Comparison of ENCODE assay signal across 17 mouse cellular contexts in genomic region chr7:46479793-46480192, GRCm38 (mm10).
DNase-seq lines count a peak whose midpoint lies in the region; ATAC-seq lines count a peak whose summit lies in the region.
"Had no signal": no experiment of that assay in that cellular context is flagged by ENCODE, and none has a peak within 500 bp of the region (broad histone marks: within the 10 kb centered on the region; RNA-seq: fewer than 3 reads in every experiment).

No protein-coding gene starts in this region.

- H3K9me3 ChIP-seq in hindbrain, embryonic 13.5 days: no peaks in the 10 kb centered on the region
- no peaks in the 10 kb centered on the region for H3K9me3 ChIP-seq in hindbrain, embryonic 16.5 days (ENCODE audit: control insufficient read depth, low read length)
- H3K9me3 ChIP-seq: limb, embryonic 15.5 days; midbrain, embryonic 10.5 days had no signal

- H3K4me1 ChIP-seq in hindbrain, embryonic 13.5 days (replicated peaks): peaks cover 25% of the 10 kb centered on the region
- peaks cover 4% of the 10 kb centered on the region; the same call in 1 of the 2 replicates for H3K4me1 ChIP-seq in hindbrain, embryonic 16.5 days (ENCODE audit: control insufficient read depth, insufficient read depth, low read depth, low read length)

- no peak overlapping the region for H3K4me2 ChIP-seq in hindbrain, embryonic 13.5 days
- H3K4me2 ChIP-seq in hindbrain, embryonic 16.5 days (ENCODE audit: low read length): no peak overlapping the region
- H3K4me2 ChIP-seq: limb, embryonic 15.5 days had no signal

- no peaks in the 10 kb centered on the region for H3K27me3 ChIP-seq in hindbrain, embryonic 13.5 days
- H3K27me3 ChIP-seq in hindbrain, embryonic 16.5 days (replicated peaks; ENCODE audit: control insufficient read depth, insufficient read depth, low read length): no peaks in the 10 kb centered on the region
- H3K27me3 ChIP-seq: limb, embryonic 15.5 days had no signal

- DNase-seq in right cerebral cortex, adult 18-20 months: peak; percentile 35
- no peak for DNase-seq in right cerebral cortex, postnatal 4 days
- peak; percentile 65 to 76 for DNase-seq in cerebellum, adult 18-20 months
- DNase-seq in telencephalon, adult 2 months (ENCODE audit: low read depth, low spot score): peak; percentile 58
- DNase-seq: adrenal gland, adult 2 months; embryo, embryonic 11 days; kidney, adult 8-10 months; kidney, postnatal 4 days; liver, postnatal 0 days; thymus, postnatal 14 days had no signal

- ATAC-seq in hindbrain, embryonic 13.5 days (ENCODE audit: low FRiP score): no peak
- ATAC-seq in hindbrain, embryonic 16.5 days: no peak
- no peak for ATAC-seq in erythroblast, adult 5-6 weeks (replicated peaks; ENCODE audit: low FRiP score, poor library complexity, severe bottlenecking)
- ATAC-seq: forebrain, embryonic 16.5 days; liver, postnatal 0 days had no signal

- no peaks in the 10 kb centered on the region for H3K36me3 ChIP-seq in hindbrain, embryonic 13.5 days
- no peaks in the 10 kb centered on the region for H3K36me3 ChIP-seq in hindbrain, embryonic 16.5 days (ENCODE audit: control insufficient read depth, insufficient read depth, low read length)
- H3K36me3 ChIP-seq: limb, embryonic 15.5 days; midbrain, embryonic 10.5 days had no signal

- H3K27ac ChIP-seq in hindbrain, embryonic 13.5 days: peak overlapping the region; percentile 40
- no peak overlapping the region for H3K27ac ChIP-seq in hindbrain, embryonic 16.5 days (ENCODE audit: low read depth, low read length)
- H3K27ac ChIP-seq: limb, embryonic 15.5 days; midbrain, embryonic 10.5 days had no signal

- no peak overlapping the region for H3K4me3 ChIP-seq in hindbrain, embryonic 13.5 days
- H3K4me3 ChIP-seq in hindbrain, embryonic 16.5 days (ENCODE audit: low read length): no peak overlapping the region
- H3K4me3 ChIP-seq: limb, embryonic 15.5 days; midbrain, embryonic 10.5 days; myocyte had no signal

- H3K9ac ChIP-seq in hindbrain, embryonic 13.5 days: no peak overlapping the region
- H3K9ac ChIP-seq in hindbrain, embryonic 16.5 days (ENCODE audit: low read depth, low read length): no peak overlapping the region
- H3K9ac ChIP-seq: limb, embryonic 15.5 days; liver, postnatal 0 days had no signal

- 67% methylated on average over 6 of the region's 6 CpGs for WGBS in hindbrain, embryonic 13.5 days
- 54% methylated on average over 6 of the region's 6 CpGs for WGBS in hindbrain, embryonic 16.5 days
